Mouse (Mus musculus) bone marrow macrophage, adult 2 months (primary cell): ENCODE measurements around the gene Esrrg.

Experiments used
- CTCF ChIP-seq: IDR thresholded peaks from 2 replicates; pipeline ENCODE4 v1.5.1; 2012; ENCODE audit warnings: low read depth, mild to moderate bottlenecking, low read length, moderate library complexity
- POLR2A ChIP-seq: IDR thresholded peaks from 2 replicates; pipeline ENCODE4 v1.6.1; 2012; ENCODE audit warnings: mild to moderate bottlenecking, low read depth, low read length, borderline replicate concordance

GRCm38 (mm10) chr1:187842702-187843101 lies 234.1 kb downstream of the Esrrg start:
- TF ChIP-seq CTCF (no peak), POLR2A (no peak)
